Mouse (Mus musculus) retina, embryonic 14.5 days (tissue): Measurements from ENCODE around the gene Slc25a42.
"Not testable (repeated sequence)": the region's sequence is repeated elsewhere in the genome, so short reads cannot be mapped to it uniquely, and the experiment has no call there.

ENCODE experiments used
- DNase-seq: peaks from one replicate; pipeline ENCODE4 v3.0.0-alpha.2; 2015; ENCODE audit warnings: low spot score

The Slc25a42 gene

DNA sequence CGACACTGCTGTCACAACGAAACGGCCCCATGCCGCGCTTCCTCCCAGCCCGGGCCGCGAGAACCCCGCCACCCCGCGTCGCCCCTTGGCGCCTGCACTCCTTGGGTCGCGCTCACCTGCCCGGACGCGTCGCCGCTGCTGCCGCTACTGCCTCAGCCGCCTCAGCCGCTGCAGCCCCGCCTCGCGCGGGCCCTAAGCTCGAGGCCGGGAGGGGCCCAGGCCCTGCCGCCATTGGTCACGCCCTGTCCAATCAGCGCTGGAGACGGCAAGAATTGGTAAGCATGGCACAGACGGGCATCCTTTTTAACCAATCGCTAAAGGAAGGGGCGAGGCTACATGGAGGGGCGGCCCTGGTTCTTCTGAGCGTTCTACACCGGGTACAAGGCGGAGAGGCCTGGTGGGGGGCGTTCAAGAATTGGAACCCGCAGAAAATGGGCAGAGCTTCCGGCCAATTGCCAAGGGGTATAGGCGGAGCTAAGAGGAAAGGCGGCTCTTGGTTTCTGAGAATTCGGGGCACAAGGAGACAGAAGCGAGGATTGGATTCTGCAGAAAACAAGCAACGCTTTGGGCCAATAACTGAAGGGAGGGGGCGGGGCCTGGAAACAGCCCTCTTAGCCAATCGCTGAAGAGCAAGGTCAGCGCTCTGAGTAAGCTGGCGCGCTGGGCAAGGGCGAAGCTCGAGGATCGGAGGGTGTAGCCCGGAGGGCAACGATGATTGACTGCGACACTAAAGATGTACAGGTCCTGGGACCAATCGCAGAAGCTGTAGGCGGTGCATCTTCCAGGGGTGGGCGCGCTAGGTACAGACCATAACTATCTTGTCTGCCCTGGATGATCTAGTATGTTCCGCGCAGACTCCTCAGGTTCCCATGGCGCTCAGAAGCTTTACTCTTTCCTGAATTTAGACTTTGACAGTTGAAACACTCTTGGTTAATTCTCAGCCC, at the start of gene Slc25a42:
Gene Slc25a42 (minus strand): TSS at position 194 of the 944 bp plus-strand sequence.
- peak; percentile 99 for DNase-seq

DNA sequence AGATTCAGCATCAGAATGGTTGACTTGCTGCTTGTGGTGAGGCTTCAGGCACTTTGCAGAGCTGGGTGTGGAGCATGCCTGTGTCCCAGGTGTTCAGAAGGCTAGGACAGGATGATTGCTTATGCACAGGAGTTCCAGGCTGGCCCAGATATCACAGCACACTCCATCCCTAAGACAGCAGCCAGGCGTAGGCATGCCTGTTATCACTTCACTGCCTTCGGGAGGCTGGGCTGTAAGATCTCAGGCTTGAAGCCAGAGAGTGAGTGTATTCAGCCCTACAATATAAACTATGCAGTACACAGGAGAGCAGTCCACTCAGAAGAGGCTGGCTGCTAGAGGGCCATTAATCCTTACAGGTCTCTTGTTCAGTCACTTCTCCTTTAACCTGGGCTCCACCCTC, 46.9 kb upstream of the Slc25a42 start:
- no peak for DNase-seq

DNA sequence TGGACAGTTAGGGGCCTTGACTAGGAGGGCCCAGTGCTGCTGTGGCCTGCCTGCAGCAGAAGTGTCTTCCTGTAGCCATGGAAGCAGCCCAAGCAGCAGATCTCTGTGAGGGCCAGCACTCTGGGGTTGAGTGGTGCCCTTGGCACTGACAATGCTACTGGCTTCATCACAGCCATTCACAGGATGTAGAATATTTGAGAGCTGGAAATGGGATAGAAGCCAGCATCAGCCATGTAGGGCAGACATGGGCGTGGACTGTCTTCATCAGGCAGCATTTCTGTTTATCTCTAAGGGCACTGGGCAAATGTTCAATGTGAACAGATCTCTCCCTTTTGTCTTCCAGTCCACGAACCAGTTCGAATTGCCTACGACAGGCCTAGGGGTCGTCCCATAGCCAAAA, 46.5 kb upstream of the Slc25a42 start:
- no peak for DNase-seq

DNA sequence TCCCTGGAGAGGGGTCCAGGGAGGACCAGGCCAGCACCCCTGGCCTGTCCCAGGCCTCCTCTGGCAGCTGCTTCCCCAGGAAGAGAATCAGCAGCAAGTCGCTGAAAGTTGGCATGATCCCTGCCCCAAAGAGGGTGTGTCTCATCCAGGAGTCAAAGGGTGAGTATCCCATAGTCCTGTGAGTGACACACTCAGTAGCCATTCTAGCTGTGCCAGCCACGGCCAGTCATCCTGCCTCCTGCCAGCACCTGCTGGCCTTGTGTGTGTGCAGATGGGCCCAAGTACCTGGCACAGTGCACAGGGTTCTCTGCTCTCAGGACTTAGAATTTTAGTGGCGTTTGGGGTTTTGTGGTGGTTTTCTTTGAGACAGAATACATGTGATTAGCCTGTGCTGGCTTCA, 45.4 kb upstream of the Slc25a42 start:
- no peak for DNase-seq

DNA sequence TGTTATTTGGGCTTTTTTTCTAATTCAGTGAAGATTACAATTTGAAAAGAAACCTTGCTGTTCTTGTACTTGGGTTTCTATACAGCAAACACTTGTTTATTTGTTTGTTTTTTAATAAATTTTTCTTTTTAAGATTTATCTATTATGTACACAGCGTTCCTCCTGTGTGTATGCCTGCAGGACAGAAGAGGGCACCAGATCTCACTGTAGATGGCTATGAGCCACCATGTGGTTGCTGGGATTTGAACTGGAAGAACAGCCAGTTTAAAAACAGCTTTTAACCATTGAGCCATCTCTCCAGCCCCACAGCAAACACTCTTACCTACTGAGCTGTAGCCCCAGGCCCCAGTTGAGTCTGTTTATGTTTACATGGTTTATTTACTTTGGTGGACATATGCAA, 42.5 kb upstream of the Slc25a42 start:
- no peak for DNase-seq

DNA sequence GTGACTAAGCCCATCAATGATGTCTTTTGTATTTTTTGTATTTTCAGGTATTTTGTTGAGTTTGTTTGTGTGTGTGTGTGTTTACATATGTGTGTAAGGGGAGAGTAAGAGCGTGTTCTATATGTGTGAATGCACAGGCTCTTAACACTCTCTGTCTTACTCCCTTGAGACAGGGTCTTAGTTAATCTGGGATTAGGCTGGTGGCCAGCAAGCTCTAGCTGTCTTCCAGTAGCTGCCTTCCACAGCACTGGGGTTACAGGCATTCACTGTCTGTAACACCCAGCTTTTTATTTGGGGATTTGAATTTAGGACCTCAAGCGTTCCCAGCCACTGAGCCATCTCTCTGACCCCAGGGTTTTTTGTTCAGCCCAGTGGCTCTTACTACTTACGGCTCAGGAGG, 35.7 kb upstream of the Slc25a42 start:
- DNase-seq, result no peak

DNA sequence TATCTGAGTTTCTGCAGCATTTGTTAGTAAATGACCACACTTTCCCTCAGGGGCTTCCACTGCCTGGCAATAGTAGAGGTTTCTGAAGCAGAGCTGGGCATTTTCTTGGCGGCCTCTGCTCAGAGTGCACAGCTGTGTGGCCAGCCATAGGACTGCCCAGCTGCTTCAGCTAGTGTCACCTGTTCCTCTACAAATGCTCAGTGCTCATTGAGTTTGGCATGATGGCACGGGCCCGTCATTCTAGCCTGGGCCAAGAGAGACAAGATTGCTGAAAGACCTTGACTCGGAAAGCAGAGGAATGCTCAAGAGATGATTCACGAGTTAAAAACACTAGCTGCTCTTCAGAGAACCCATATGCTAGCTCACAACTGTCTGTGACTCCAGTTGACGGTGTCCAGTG, 34.5 kb upstream of the Slc25a42 start:
- DNase-seq, result no peak

DNA sequence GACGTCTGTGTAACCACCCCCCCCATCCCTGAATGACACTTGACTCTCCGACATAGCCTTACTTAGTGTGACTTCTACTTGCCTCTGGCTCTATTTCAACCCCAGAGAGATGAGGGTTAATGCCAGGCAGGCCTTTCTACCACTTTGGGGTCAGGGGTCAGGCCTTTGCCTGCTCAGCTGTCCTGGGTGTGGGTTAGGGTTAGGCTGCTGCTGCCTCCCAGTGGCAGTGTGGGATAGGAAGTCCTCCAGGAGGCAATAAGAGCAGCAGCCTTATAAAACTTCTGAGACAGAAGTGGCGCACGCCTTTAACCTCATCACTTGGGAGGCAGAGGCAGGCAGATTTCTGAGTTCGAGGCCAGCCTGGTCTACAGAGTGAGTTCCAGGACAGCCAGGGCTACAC, 28.5 kb upstream of the Slc25a42 start:
- no peak for DNase-seq

DNA sequence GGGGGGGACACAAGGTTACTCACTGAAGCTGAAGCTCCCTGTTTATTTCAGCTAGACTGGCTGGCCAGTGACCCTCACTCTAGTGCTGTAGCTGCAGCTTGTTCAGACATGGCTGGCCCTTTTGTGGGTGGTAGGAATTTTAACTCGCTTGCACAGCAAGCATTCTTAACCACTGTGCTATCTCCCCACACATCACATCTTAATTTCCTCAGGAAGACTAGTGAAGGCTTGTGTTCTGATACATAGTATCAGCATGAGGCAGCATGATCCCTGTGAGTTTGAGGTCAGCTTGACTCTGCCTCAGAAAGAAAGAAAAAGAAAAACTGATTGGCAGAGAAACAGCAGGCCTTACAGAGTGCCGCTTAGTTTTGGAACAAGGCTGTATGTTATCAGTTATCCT, 25.7 kb upstream of the Slc25a42 start:
- no peak for DNase-seq

DNA sequence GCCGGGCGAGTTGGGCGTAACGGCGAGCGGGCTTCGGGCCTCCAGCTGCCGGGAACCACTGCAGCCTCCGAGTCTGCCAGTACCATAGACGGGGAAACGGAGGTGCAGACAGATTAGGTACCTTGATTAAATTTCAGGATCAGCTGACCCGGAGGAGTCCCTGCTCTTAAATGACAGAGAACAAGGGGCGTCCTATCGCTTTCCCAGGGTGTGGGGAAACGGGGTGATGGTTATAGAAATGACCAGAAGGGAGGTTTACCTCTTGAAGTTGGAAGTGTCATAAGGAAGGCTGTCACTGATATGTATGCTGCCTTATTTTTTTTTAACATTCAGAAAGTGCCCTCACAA, 22.6 kb upstream of the Slc25a42 start:
- DNase-seq, result no peak

DNA sequence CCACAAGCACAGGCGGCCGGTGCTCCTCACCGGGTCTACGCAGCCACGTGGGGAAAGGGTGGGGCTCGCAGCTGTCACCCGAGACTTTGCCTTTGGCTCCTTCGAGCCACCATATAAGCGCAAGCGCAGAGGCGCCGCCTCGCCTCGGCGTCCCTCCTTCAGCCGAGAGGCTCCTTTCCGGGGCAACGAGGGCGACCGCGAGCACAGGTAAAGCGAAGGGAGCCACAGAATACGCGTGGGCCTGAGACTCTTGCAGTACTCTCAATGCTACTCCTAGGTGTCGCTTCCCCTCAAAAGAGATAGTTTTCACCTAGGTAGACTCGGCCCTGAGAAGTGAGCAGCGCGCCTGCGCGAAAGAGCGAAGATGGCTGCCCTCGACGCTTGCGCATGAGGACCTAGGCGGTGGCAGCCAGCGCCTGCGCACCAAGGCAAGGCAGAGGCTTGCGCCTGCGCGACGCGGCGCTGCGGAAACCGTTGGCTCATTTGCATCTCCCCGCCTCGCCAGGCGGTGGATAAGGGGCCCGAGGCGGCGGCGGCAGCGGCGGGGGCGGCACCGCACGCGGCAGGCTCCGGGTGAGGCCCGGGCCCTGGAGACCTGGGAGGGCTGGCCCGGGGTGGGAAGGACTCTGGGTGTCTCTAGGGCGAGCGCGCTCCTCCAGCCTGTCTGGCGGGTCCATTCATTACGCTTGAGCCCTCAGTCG, 22.1 kb upstream of the Slc25a42 start, which contains the start of the genes Sugp2 and Armc6:
Gene Sugp2 (plus strand): TSS at position 147 of the 701 bp plus-strand sequence.
Gene Armc6 (minus strand): TSS at position 387 of the 701 bp plus-strand sequence.
- peak; percentile 99 for DNase-seq

DNA sequence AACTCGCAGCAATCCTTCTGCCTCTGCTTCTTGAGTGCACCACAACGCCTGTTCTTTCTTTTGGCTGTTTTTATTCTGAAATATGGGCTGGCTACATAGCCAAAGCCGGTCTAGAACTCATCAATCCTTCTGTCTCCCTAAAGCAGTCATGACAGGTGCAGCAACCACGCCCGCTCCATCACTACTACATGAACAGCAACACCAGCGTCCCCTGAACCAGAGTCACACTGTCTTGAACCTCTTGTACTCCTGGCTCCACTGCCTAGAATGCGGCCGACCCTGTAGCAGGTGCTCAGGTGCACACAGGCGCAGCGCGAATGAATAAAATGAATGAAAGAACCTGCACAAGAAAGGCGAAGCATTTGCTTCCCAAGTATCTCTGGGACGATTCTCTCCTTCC, 21.5 kb upstream of the Slc25a42 start:
- DNase-seq, result peak; percentile 10

DNA sequence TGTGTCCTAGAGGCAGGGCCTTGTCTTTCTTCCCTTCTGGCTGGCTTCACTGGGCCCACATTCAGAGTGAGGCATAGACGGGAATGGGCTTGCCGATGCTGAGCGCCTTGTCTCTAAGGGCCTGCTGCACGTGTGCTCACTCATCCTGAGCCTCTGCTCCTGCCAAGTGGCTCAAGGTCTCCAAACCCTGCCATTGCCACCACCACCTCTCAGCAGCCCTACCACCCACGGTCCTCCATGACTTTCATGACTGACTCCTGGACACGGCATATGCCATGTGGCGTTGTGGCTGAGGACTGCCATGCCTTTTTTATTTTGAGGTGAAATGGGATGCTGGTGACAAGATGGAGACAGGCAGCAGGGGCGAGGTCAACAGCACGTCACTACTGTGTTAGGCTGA, 18.7 kb upstream of the Slc25a42 start:
- DNase-seq, result no peak

DNA sequence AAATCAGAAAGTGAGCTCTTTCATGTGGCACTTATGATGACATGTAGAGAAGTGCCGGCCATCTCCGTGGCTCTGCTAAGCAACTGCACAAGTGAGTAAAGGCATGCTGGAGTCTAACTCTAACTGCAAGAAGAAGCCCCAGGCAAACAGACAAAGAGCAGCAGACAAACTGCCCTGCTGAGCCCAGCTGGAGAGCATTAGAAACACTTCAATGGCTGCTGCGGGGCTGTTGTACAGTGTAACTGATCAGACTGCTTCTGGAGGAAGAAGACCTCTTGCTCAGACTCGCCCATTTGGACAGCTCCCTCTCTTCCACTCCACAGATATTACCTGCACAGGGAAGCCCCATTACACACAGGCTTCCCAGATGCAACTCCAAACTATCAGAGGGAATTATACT, 15.9 kb upstream of the Slc25a42 start:
- peak; percentile 50 for DNase-seq

DNA sequence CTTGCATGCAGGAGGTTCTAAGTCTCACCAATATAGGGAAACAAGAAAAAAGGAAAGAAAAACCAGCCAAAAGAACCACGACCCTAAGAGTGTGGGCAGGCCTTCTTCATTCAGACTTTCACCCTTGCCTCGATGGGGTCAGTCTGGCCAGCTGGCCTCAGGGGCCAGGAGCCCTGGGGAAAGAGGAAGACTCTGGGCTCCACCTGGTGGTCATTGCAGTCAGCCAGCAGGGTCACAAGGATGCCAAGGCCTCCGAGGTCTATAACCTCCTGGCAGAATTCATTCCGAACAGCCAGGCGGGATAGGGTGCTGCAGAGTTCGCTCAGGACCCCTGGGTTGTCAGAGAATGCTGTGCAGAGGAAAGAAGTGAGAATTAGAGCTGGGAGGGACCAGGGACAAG, 11.2 kb upstream of the Slc25a42 start:
- DNase-seq, result peak; percentile 63

DNA sequence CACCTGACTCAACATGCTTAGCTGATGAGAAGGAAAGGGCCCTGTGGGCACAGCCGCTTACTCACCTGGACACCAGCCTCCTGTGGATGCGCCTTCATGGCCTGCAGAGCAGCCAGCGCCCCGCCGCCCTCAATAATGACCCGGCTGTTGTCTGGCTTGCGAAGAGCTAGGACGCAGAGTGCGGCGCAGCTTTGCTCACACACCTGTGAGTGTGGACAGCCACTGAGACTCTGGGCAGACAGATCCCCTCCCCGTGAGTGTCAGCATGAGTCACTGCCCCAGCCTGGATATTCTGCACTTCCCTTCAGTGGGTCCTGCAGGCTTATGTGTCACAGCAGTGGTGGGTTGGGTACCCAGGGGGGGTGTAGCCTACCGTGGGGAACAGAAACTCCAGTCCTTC, 9.9 kb upstream of the Slc25a42 start:
- DNase-seq, result no peak

DNA sequence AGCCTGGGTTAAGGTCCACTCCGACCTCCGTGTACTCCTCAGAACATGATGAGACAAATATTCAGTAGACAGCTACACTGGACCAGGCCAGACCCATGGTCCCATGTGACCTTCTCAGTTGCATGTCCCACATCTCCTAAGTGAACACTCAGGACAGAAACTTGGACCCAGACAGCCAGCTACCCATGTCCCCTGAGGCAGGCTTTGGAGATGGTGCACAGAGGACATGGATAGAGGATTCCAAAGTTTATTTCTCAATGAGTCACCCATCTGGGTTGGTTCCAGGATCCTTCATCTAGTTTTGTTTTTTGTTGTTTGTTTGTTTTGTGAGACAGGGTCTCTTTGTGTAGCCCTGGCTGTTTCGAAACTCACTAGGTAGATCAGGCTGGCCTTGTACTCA, 8.8 kb upstream of the Slc25a42 start:
- no peak for DNase-seq

DNA sequence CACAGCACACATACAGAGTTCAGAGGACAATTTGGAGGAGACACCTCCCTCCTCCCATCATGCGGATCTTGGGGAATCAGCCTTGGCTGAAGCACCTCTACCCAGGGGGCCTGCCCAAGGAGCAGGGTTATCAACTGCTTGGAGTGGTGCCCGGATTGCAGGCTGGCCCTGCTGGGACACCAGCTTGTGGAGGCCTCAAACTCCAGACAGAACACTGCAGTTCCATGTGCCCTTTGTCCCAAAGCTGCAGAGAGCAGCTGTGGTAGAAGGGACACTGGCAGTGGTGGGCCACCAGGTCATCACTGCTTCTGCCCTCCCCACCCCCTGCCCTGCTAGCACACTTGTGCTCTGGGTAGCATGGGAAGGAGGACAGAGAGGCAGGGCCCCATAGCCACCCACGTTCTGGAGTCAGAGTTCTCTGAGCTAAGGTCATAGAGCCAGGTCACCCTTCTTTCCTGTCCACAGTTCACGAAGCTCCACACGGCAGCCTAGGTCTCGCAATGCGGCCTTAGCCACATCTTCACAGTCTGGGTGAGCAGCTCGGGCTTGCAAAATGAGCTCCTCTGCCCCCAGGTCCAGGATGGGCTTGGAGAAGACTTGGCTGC, 8.2 kb upstream of the Slc25a42 start:
- no peak for DNase-seq

DNA sequence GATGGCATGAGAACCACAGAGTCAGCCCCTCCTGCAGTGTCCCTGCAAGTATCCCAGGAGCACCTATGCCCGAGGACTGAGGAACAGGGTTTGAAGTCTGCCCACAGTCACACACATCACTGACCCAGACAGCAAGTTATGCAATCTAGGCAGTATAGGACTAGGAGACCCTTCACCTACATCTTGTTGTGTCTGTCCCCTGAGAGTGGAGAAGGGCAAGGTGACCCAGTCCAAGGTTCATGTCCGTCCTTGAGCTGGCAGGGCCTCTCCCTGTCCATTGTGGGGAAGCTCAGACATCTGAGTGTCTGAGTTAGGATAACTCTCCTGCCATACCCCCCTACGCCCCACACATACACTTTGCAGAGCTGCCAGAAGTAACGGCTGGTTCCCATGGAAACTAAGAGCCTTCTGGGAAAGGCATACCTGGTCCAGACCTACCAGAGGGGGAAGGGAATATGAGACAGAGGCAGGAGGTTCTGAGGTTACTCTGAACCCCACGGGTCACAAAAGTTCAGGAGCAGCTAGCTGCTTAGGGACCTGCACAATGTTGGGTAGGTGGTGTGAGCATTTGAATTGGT, 7.1 kb upstream of the Slc25a42 start:
- no peak for DNase-seq

DNA sequence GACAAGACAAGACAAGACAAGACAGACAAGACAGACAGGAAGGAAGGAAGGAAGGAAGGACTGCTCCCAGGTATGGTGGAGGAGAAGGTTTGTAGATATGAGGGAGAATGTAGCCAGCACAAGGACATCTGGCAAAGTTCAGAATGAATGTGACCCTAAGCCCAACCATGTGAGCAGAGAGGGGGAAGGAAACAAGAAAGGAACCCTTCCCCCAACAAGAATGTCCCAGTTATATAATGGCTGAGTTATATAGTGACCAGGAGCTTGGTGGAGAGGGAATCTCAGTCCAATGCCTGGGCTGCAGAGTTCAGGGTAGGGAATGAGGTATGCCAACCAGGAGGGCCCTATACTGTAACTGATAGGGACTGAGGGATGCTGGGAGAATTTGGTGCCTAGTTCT, 5.3 kb upstream of the Slc25a42 start:
- no peak for DNase-seq

DNA sequence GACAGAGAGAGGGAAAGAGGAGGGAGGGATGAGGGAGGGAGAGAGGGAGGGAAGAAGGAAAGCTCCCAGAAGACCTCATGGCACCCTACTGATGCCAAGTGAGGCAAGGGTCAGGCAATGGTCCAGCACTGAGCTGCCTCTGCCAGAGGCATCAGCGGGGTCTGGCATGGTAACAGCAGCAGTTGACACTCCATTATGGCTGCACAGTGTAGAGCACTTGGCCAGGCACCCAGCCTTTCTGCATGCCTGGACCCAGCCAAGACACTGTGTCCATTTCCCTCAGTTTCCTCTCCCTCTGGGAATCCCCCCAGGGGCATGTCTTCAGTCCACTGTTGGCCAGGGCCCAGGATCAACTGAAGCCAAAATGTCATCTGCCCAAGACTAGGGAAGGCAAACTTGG, 4.5 kb upstream of the Slc25a42 start:
- no peak for DNase-seq

DNA sequence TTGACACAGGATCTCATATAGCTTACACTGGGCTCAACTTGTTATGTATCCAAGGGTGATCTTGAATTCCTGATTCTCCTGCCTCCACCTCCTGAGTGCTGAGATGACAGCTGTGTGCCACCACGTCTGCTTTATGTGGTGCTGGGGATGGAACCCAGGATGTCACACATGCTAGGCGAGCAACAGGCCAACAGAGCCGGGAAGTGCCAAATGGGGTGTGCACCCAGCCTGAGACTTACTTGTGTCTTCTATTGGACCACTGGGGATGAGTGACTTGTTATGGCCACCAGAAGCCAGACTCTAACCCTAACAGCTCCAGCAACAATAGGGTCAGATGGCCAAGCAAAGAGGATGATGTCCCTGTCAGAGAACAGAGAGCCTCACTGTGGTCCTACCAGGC, 4.1 kb upstream of the Slc25a42 start:
- not testable (repeated sequence) for DNase-seq

DNA sequence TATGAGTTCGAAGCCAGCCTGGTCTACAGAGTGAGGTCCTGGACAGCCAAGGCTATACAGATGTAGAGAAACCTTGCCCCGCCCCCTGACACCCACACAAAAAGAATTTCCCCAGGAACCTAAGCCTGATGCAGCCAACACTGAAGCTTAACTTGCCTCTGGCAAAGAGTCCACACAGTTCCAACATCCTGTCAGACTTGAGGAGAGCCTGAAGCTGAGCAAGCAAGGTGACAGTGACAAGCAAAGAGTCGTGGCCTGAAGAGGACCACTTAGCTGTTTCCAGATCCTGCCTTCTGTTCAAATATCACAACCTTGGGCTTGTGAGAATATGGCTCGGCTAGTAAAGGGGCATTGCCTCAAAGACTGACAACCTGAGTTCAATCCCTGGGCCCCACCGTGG, 3.0 kb upstream of the Slc25a42 start:
- no peak for DNase-seq
